Mouse (Mus musculus) liver, embryonic 12.5 days (tissue): ENCODE results near the gene Abtb1. TPM values are rescaled to one million over a fixed set of nuclear protein-coding genes. Genes with fewer than 3 reads are reported as not detected.

ENCODE experiments used
- ATAC-seq: fragments of 200-750 bp; cut with Nextera tagmentation; 2 replicates; pipeline ENCODE4 v1.8.0; 2017; ENCODE audit warnings: moderate number of reproducible peaks, mild to moderate bottlenecking, moderate library complexity
- H3K27ac ChIP-seq: fragments of 300-500 bp; sonication (generic); 2 replicates; pipeline ENCODE4 v1.5.1; 2016; ENCODE audit warnings: mild to moderate bottlenecking
- H3K27me3 ChIP-seq: fragments of 300-500 bp; sonication (generic); replicated peaks from 2 replicates; pipeline ENCODE4 v1.6.1; 2016; ENCODE audit warnings: mild to moderate bottlenecking, moderate library complexity
- H3K36me3 ChIP-seq: fragments of 300-500 bp; sonication (generic); 2 replicates; pipeline ENCODE4 v1.6.1; 2016; ENCODE audit warnings: mild to moderate bottlenecking, moderate library complexity
- H3K4me1 ChIP-seq: fragments of 300-500 bp; sonication (generic); 2 replicates; pipeline ENCODE4 v1.6.1; 2016
- H3K4me2 ChIP-seq: fragments of 300-500 bp; sonication (generic); 2 replicates; pipeline ENCODE4 v1.6.1; 2016; ENCODE audit warnings: mild to moderate bottlenecking, moderate library complexity
- H3K4me3 ChIP-seq: fragments of 300-500 bp; sonication (generic); 2 replicates; pipeline ENCODE4 v1.5.1; 2016; ENCODE audit warnings: mild to moderate bottlenecking, moderate library complexity
- H3K9ac ChIP-seq: fragments of 300-500 bp; sonication (generic); 2 replicates; pipeline ENCODE4 v1.6.1; 2016; ENCODE audit warnings: mild to moderate bottlenecking, moderate library complexity
- H3K9me3 ChIP-seq: fragments of 300-500 bp; sonication (generic); replicated peaks from 2 replicates; pipeline ENCODE4 v1.6.1; 2016; ENCODE audit warnings: mild to moderate bottlenecking, moderate library complexity
- WGBS: fragments of 180-500 bp; shearing (Covaris S2); methylation state at CpG from one replicate; pipeline ENCODE4 v1.1.7; 2016; ENCODE audit not compliant: insufficient replicate concordance; 5-methylcytosine and 5-hydroxymethylcytosine counted together
- polyA plus RNA-seq: library from polyadenylated mRNA; unstranded; fragments of >200 nt; fragmentation: Nextera tagmentation; extraction: Ambion mirVana; gene quantifications from 2 replicates; pipeline ENCODE4 v1.2.1, GENCODE M21; 2016

Gene Abtb1
- polyA plus RNA-seq, 1 experiment from 2014 or later: 37.6 TPM

- ATAC-seq: no peak
- no peak overlapping the region for H3K27ac ChIP-seq
- no peak overlapping the region for H3K9ac ChIP-seq
- H3K27me3 ChIP-seq: peaks cover 44% of the 10 kb centered on the region
- H3K4me3 ChIP-seq: no peak overlapping the region
- H3K36me3 ChIP-seq: no peaks in the 10 kb centered on the region
- peaks cover 6% of the 10 kb centered on the region; the same call in 1 of the 2 replicates for H3K4me1 ChIP-seq
- no peak overlapping the region for H3K4me2 ChIP-seq
- no peaks in the 10 kb centered on the region for H3K9me3 ChIP-seq
- WGBS: 80% methylated on average over 7 of the region's 7 CpGs
These were observed 8.2 kb upstream of the Abtb1 start for GRCm38 (mm10) chr6:88850034-88850433.

DNA sequence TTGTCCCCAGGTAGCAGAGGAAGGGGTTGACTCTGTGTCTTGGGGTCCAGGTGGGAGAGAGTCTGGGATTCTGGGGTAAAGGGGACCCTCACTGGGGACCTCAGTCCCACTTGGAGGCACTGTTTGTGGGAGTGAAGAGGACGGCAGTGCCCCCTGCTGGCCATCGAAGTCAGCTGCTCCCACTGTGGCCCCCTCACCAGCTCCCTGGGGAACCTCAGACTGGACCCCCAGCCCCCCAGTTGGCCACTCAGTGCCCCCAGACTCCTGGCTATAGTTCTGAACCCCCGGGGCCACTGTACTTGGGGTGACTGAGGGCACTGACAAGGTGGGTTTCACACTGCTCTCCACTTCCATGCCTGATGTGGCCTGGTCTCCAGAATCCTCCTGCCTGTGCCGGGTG, 7.5 kb upstream of the Abtb1 start:
- ATAC-seq: 0 out of 2 replicates have a peak, but pooled peaks have one; percentile 18
- Histone ChIP-seq H3K27me3 (peaks cover 38% of the 10 kb centered on the region), H3K4me2 (no peak overlapping the region), H3K9ac (no peak overlapping the region), H3K4me1 (peaks cover 6% of the 10 kb centered on the region; the same call in 1 of the 2 replicates), H3K36me3 (no peaks in the 10 kb centered on the region), H3K27ac (no peak overlapping the region), H3K4me3 (no peak overlapping the region), H3K9me3 (no peaks in the 10 kb centered on the region)
- WGBS: 53% methylated on average over 3 of the region's 4 CpGs

DNA sequence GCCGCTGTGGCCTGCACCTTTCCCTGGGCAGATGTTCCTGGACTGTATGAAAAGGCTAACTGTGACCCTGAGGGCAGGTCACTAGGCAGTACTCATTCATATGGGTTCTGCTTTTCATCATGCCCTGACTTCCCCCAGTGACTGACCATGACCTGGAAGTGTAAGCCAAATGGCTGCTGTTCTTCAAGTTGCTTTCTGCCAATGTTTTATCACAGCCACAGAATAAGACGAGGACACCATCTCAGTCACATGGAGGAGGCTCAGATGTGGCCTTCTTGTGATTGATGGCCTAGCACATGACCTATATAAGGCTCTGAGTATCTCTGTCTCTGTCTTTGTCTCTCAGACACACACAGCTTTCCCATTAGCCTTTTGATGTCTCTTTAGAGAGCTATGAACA, 5.8 kb upstream of the Abtb1 start:
- no peaks in the 10 kb centered on the region for H3K9me3 ChIP-seq
- no peak overlapping the region for H3K4me2 ChIP-seq
- 63% methylated on average over 2 of the region's 2 CpGs for WGBS
- no peak overlapping the region for H3K4me3 ChIP-seq
- H3K27ac ChIP-seq: no peak overlapping the region
- ATAC-seq: no peak
- no peak overlapping the region for H3K9ac ChIP-seq
- H3K36me3 ChIP-seq: no peaks in the 10 kb centered on the region
- peaks cover 10% of the 10 kb centered on the region for H3K4me1 ChIP-seq
- H3K27me3 ChIP-seq: peaks cover 23% of the 10 kb centered on the region; the same call in 1 of the 2 replicates

DNA sequence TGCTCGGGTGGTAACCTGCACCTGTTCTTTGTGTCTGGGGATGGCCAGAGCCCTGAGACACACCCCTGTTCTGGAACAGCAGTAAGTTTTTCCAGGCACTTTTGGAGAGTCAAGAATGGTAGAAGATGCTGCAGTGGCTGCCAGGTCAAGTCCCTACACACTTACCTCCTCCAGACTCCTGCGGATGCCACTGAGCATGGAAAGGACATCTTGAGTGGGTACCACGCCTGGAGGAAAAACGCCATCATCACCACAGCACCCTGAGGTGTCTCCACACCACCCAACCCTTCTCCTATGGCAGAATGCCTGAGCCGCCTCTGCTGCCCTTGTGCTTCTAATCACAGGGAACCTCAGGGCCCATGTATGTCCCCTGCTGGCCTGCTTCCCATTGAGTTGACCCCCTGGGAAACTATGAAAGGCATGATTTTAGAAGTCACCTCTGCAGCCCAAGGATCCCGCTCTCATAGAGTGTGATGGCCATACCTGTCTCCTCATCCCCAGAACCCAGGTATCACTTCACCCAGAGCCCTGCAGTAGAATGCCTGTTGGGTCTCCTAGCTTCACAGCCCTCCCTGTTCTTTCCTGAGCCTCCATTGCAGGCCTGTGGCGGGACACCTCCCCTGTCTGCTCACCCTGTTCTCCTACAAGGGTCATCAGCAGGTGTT, 3.2 kb upstream of the Abtb1 start:
- no peak for ATAC-seq
- 76% methylated on average over 7 of the region's 7 CpGs for WGBS
- H3K9me3 ChIP-seq: no peaks in the 10 kb centered on the region

DNA sequence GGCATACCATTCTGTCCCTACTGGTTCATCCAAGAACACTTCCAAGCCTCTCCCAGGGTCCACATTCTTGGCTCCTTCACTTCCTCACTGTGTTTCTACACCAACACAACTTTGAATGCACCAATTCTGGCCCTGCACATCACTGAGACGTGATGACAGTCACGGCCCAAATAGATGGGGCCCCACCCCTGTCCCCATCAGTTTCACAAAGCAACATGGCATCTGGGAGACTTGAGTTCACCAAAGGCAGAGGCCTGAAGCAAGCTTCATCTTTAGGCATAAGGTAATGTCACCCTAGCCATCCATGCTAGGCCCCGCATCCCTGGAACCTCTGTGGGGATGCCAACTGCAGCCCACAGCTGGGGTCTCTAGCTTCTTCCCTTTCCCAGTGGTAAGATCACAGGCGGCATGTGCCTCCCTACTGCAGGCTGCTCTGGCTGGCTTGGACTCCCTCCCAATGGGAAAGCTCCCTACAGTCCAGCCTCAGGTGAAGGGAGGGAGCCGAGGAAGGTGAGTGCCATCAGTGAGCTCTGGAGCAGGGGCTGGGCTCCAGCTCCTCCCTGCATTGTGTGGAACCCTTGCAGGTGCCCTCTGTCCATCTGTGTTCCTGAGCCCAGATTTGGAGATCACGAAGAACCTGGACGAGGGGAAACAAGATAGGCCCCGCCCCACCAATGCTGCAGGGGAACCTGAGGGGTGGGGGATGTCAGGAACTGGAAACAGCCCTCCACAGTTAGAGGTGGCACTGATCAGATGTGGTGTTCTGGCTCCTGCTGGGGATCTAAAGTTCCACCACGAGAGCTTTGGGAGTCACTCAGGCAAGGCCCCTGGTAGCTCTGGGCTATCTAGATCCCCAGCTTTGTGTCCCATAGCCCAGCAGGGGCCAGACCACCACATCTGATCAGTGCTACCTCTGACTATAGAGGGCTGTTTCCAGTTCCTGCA, 2.3 kb upstream of the Abtb1 start:
- Histone ChIP-seq H3K27me3 (peaks cover 23% of the 10 kb centered on the region; the same call in 1 of the 2 replicates), H3K36me3 (peaks cover 12% of the 10 kb centered on the region), H3K4me3 (no peak overlapping the region), H3K4me2 (peak overlapping the region; percentile 99; the same call in 1 of the 2 replicates), H3K27ac (no peak overlapping the region), H3K9me3 (no peaks in the 10 kb centered on the region), H3K4me1 (peaks cover 33% of the 10 kb centered on the region), H3K9ac (no peak overlapping the region)
- no peak for ATAC-seq
- 71% methylated on average over 9 of the region's 9 CpGs for WGBS

More for the DNA sequence above, 3.2 kb upstream of the Abtb1 start:
- no peak overlapping the region for H3K4me3 ChIP-seq
- peaks cover 23% of the 10 kb centered on the region; the same call in 1 of the 2 replicates for H3K27me3 ChIP-seq
- H3K9ac ChIP-seq: no peak overlapping the region
- peaks cover 3% of the 10 kb centered on the region; the same call in 1 of the 2 replicates for H3K36me3 ChIP-seq
- H3K4me1 ChIP-seq: peaks cover 24% of the 10 kb centered on the region
- H3K27ac ChIP-seq: no peak overlapping the region
- no peak overlapping the region for H3K4me2 ChIP-seq

GRCm38 (mm10) chr6:88843241-88843640, 1.5 kb upstream of the Abtb1 start:
- H3K4me3 ChIP-seq: peak overlapping the region; percentile 79

DNA sequence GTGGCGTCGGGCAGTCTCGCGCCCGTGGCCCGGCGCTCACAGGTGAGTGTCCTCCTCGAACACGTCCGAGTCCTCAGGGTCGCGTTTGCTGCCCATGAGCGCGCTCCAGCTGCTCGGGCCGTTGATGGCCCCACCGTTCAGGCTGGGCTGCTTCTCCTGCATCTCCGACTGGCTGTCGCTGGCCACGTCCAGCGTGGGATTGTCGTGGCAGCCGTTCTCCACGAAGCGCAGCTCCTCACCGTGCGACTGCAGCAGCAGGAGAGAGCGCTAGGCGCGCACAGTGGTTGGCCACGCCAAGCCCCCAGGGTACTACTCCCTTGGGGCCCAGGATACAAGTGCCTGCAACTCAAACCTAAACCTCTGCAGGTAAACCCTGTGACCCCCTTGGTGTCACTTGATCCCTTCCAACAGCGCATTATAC, 957 bp upstream of the Abtb1 start:
- H3K4me3 ChIP-seq: peak overlapping the region; percentile 79
- peak overlapping the region; percentile 92 for H3K27ac ChIP-seq
- peak overlapping the region; percentile 99 for H3K4me2 ChIP-seq
- no peaks in the 10 kb centered on the region for H3K9me3 ChIP-seq
- H3K27me3 ChIP-seq: peaks cover 18% of the 10 kb centered on the region; the same call in 1 of the 2 replicates
- H3K36me3 ChIP-seq: peaks cover 25% of the 10 kb centered on the region
- peak overlapping the region; percentile 87 for H3K9ac ChIP-seq
- WGBS: 3% methylated on average over 32 of the region's 32 CpGs
- peaks cover 33% of the 10 kb centered on the region for H3K4me1 ChIP-seq
- ATAC-seq: no peak

More at GRCm38 (mm10) chr6:88843241-88843640, 1.5 kb upstream of the Abtb1 start:
- H3K9ac ChIP-seq: peak overlapping the region; percentile 87; the same call in 1 of the 2 replicates
- H3K27me3 ChIP-seq: peaks cover 18% of the 10 kb centered on the region; the same call in 1 of the 2 replicates
- peaks cover 20% of the 10 kb centered on the region for H3K36me3 ChIP-seq
- no peaks in the 10 kb centered on the region for H3K9me3 ChIP-seq
- 78% methylated on average over 7 of the region's 7 CpGs for WGBS
- H3K4me1 ChIP-seq: peaks cover 33% of the 10 kb centered on the region
- peak overlapping the region; percentile 99 for H3K4me2 ChIP-seq
- ATAC-seq: no peak
- H3K27ac ChIP-seq: peak overlapping the region; percentile 92; the same call in 1 of the 2 replicates

GRCm38 (mm10) chr6:88841514-88841780, 337 bp downstream of the Abtb1 start:
- peaks cover 42% of the 10 kb centered on the region for H3K4me1 ChIP-seq
- H3K4me2 ChIP-seq: peak overlapping the region; percentile 99
- peak overlapping the region; percentile 79 for H3K4me3 ChIP-seq
- WGBS: under 1% methylated on average over 22 of the region's 22 CpGs
- peak overlapping the region; percentile 87 for H3K9ac ChIP-seq
- H3K36me3 ChIP-seq: peaks cover 38% of the 10 kb centered on the region
- peak overlapping the region; percentile 92 for H3K27ac ChIP-seq
- H3K9me3 ChIP-seq: no peaks in the 10 kb centered on the region
- peak; percentile 34 for ATAC-seq
- H3K27me3 ChIP-seq: peaks cover 11% of the 10 kb centered on the region; the same call in 1 of the 2 replicates

GRCm38 (mm10) chr6:88840791-88841513, 832 bp downstream of the Abtb1 start:
- H3K27me3 ChIP-seq: peaks cover 6% of the 10 kb centered on the region; the same call in 1 of the 2 replicates
- H3K9me3 ChIP-seq: no peaks in the 10 kb centered on the region
- peak overlapping the region; percentile 99 for H3K4me2 ChIP-seq
- H3K36me3 ChIP-seq: peaks cover 43% of the 10 kb centered on the region
- peak overlapping the region; percentile 87 for H3K9ac ChIP-seq
- WGBS: 44% methylated on average over 9 of the region's 9 CpGs
- peak overlapping the region; percentile 79 for H3K4me3 ChIP-seq
- H3K4me1 ChIP-seq: peaks cover 47% of the 10 kb centered on the region
- peak overlapping the region; percentile 92 for H3K27ac ChIP-seq
- ATAC-seq: no peak

GRCm38 (mm10) chr6:88840211-88840610, 1.6 kb downstream of the Abtb1 start:
- Histone ChIP-seq H3K36me3 (peaks cover 49% of the 10 kb centered on the region), H3K9ac (peak overlapping the region; percentile 87), H3K9me3 (no peaks in the 10 kb centered on the region), H3K4me2 (peak overlapping the region; percentile 99), H3K27ac (peak overlapping the region; percentile 92), H3K27me3 (no peaks in the 10 kb centered on the region; the same call in 1 of the 2 replicates), H3K4me3 (peak overlapping the region; percentile 79), H3K4me1 (peaks cover 55% of the 10 kb centered on the region)
- no peak for ATAC-seq
- 66% methylated on average over 3 of the region's 3 CpGs for WGBS
